Mouse (Mus musculus) brain, embryonic 18.5 days (tissue): ENCODE measurements at regions not wholly inside any gene's neighbourhood (a gene's known extent, or its start where the extent isn't known, plus 50 kb on each side); places are given as distances from the start of the nearest gene placed in this dataset.

Experiments
- DNase-seq: peaks from one replicate; pipeline ENCODE4 v3.0.0-alpha.2; 2012; ENCODE audit warnings: low read depth, low spot score

GRCm38 (mm10) chr1:48866926-48867325 is 1974.3 kb upstream of the Slc39a10 start:
- no peak for DNase-seq

GRCm38 (mm10) chr1:48881373-48881772 is 1988.7 kb upstream of the Slc39a10 start:
- peak; percentile 12 for DNase-seq

GRCm38 (mm10) chr1:48893571-48893970 is 2000.9 kb upstream of the Slc39a10 start:
- no peak for DNase-seq

GRCm38 (mm10) chr1:48916419-48916818 is 1984.0 kb upstream of the Tmeff2 start:
- DNase-seq: no peak

GRCm38 (mm10) chr1:48943126-48943525 is 1957.3 kb upstream of the Tmeff2 start:
- DNase-seq: no peak

GRCm38 (mm10) chr1:48943826-48944225 is 1956.6 kb upstream of the Tmeff2 start:
- no peak for DNase-seq
